Mouse (Mus musculus) limb, embryonic 14.5 days (tissue): ENCODE data around the gene Frem3. TPM values are rescaled to one million over a fixed set of nuclear protein-coding genes. Genes with fewer than 3 reads are reported as not detected.

Experiments
- ATAC-seq: fragments of 200-750 bp; cut with Nextera tagmentation; 2 replicates; pipeline ENCODE4 v1.8.0; 2017; ENCODE audit warnings: low read depth, moderate number of reproducible peaks, moderate TSS enrichment; ENCODE audit not compliant: low FRiP score
- DNase-seq: peaks from one replicate; pipeline ENCODE4 v3.0.0-alpha.2; 2015; ENCODE audit warnings: low spot score
- H3K27ac ChIP-seq: fragments of 300-500 bp; sonication (generic); replicated peaks from 2 replicates; pipeline ENCODE4 v1.5.1; 2014; ENCODE audit warnings: low read depth, mild to moderate bottlenecking, low read length, moderate library complexity, mixed read lengths
- H3K27me3 ChIP-seq: fragments of 300-500 bp; sonication (generic); 2 replicates; pipeline ENCODE4 v1.6.1; 2014; ENCODE audit warnings: low read length, mixed read lengths; ENCODE audit not compliant: control insufficient read depth, insufficient read depth
- H3K36me3 ChIP-seq: fragments of 300-500 bp; sonication (generic); 2 replicates; pipeline ENCODE4 v1.6.1; 2014; ENCODE audit warnings: mild to moderate bottlenecking, low read length, moderate library complexity, mixed read lengths; ENCODE audit not compliant: control insufficient read depth, insufficient read depth
- H3K4me1 ChIP-seq: fragments of 300-500 bp; sonication (generic); 2 replicates; pipeline ENCODE4 v1.6.1; 2014; ENCODE audit warnings: antibody characterized with exemption, low read length, mixed read lengths; ENCODE audit not compliant: control insufficient read depth, insufficient read depth
- H3K4me2 ChIP-seq: fragments of 300-500 bp; sonication (generic); replicated peaks from 2 replicates; pipeline ENCODE4 v1.6.1; 2014; ENCODE audit warnings: low read depth, mild to moderate bottlenecking, low read length, moderate library complexity; ENCODE audit not compliant: severe bottlenecking
- H3K4me3 ChIP-seq: fragments of 300-500 bp; sonication (generic); replicated peaks from 2 replicates; pipeline ENCODE4 v1.5.1; 2014; ENCODE audit warnings: low read length
- H3K9ac ChIP-seq: fragments of 300-500 bp; sonication (generic); 2 replicates; pipeline ENCODE4 v1.6.1; 2014; ENCODE audit warnings: mild to moderate bottlenecking, low read depth, low read length, moderate library complexity; ENCODE audit not compliant: severe bottlenecking
- H3K9me3 ChIP-seq: fragments of 300-500 bp; sonication (generic); 2 replicates; pipeline ENCODE4 v1.6.1; 2016; ENCODE audit warnings: low read length; ENCODE audit not compliant: control insufficient read depth
- POLR2A ChIP-seq: fragments of 200-500 bp; IDR thresholded peaks from 2 replicates; pipeline ENCODE4 v1.8.0; 2012; ENCODE audit warnings: inconsistent platforms, mild to moderate bottlenecking, moderate library complexity, borderline replicate concordance; ENCODE audit not compliant: insufficient read depth, insufficient read length; ENCODE audit errors: extremely low read depth
- WGBS: fragments of 180-500 bp; shearing (Covaris S2); extraction: QIAGEN DNeasy Blood & Tissue Kit; methylation state at CpG from one replicate; pipeline ENCODE4 v1.1.7; 2014; 5-methylcytosine and 5-hydroxymethylcytosine counted together
- polyA plus RNA-seq, 2 experiments: library from polyadenylated mRNA; depleted of rRNA in 1 of 2; stranded (reverse) in 1 of 2; unstranded in 1 of 2; fragments of >200 nt; fragmentation: Nextera tagmentation in 1 of 2; extraction: Ambion mirVana in 1 of 2; gene quantifications; 2 replicates each; pipeline versions ENCODE4 v1.2.1 to v1.2.3; 2012 to 2014

Gene Frem3
- polyA plus RNA-seq, 2 experiments, result 0.10 to 0.21 TPM

- H3K9me3 ChIP-seq, result no peaks in the 10 kb centered on the region
- H3K9ac ChIP-seq, result no peak overlapping the region
- H3K27ac ChIP-seq, result no peak overlapping the region
- H3K4me3 ChIP-seq, result no peak overlapping the region
- no peak for ATAC-seq
- H3K36me3 ChIP-seq, result no peaks in the 10 kb centered on the region
- TF ChIP-seq POLR2A, result no peak
- peaks cover 4% of the 10 kb centered on the region; the same call in 1 of the 2 replicates for H3K4me1 ChIP-seq
- no peak for DNase-seq
- H3K27me3 ChIP-seq, result peaks cover 17% of the 10 kb centered on the region; the same call in 1 of the 2 replicates
- H3K4me2 ChIP-seq, result no peak overlapping the region
- 92% methylated on average over 4 of the region's 4 CpGs for WGBS
These were observed 3.8 kb upstream of the Frem3 start for GRCm38 (mm10) chr8:80607082-80607481.

- ATAC-seq (no peak), DNase-seq (no peak)
- WGBS, result under 1% methylated on average over 12 of the region's 12 CpGs
- H3K4me2 ChIP-seq, result peak overlapping the region; percentile 44
- peak overlapping the region; percentile 30 for H3K4me3 ChIP-seq
- H3K27ac ChIP-seq, result no peak overlapping the region
- H3K9ac ChIP-seq, result no peak overlapping the region
- peaks cover 4% of the 10 kb centered on the region; the same call in 1 of the 2 replicates for H3K4me1 ChIP-seq
- no peak for TF ChIP-seq POLR2A
- no peaks in the 10 kb centered on the region for H3K9me3 ChIP-seq
- H3K36me3 ChIP-seq, result no peaks in the 10 kb centered on the region
- peaks cover 18% of the 10 kb centered on the region; the same call in 1 of the 2 replicates for H3K27me3 ChIP-seq
These were observed 516 bp downstream of the Frem3 start for GRCm38 (mm10) chr8:80611441-80611751.

- H3K4me1 ChIP-seq, result no peaks in the 10 kb centered on the region
- no peaks in the 10 kb centered on the region for H3K9me3 ChIP-seq
- ATAC-seq (no peak), DNase-seq (no peak)
- H3K4me2 ChIP-seq, result no peak overlapping the region
- H3K36me3 ChIP-seq, result no peaks in the 10 kb centered on the region
- no peak overlapping the region for H3K4me3 ChIP-seq
- 46% methylated on average over 3 of the region's 3 CpGs for WGBS
- H3K27me3 ChIP-seq, result no peaks in the 10 kb centered on the region
- no peak overlapping the region for H3K27ac ChIP-seq
- TF ChIP-seq POLR2A, result no peak
- no peak overlapping the region for H3K9ac ChIP-seq
These were observed 8.9 kb downstream of the Frem3 start for GRCm38 (mm10) chr8:80619787-80620186.

- Histone ChIP-seq H3K4me1 (no peaks in the 10 kb centered on the region), H3K4me3 (no peak overlapping the region), H3K9ac (no peak overlapping the region), H3K36me3 (no peaks in the 10 kb centered on the region), H3K27ac (no peak overlapping the region), H3K9me3 (no peaks in the 10 kb centered on the region), H3K4me2 (no peak overlapping the region), H3K27me3 (no peaks in the 10 kb centered on the region)
- no peak for TF ChIP-seq POLR2A
- 66% methylated on average over 6 of the region's 6 CpGs for WGBS
- ATAC-seq, result no peak
- no peak for DNase-seq
These were observed 36.5 kb downstream of the Frem3 start for GRCm38 (mm10) chr8:80647394-80647793.

GRCm38 (mm10) chr8:80657639-80658038 lies 46.8 kb downstream of the Frem3 start:
- no peaks in the 10 kb centered on the region for H3K4me1 ChIP-seq
- no peaks in the 10 kb centered on the region for H3K36me3 ChIP-seq

GRCm38 (mm10) chr8:80661055-80661454 lies 50.2 kb downstream of the Frem3 start:
- H3K27me3 ChIP-seq, result no peaks in the 10 kb centered on the region
- no peak for TF ChIP-seq POLR2A
- H3K27ac ChIP-seq, result no peak overlapping the region

More at GRCm38 (mm10) chr8:80657639-80658038, 46.8 kb downstream of the Frem3 start:
- no peak for ATAC-seq
- Histone ChIP-seq H3K4me3 (no peak overlapping the region), H3K27ac (no peak overlapping the region), H3K4me2 (no peak overlapping the region), H3K9me3 (no peaks in the 10 kb centered on the region), H3K27me3 (no peaks in the 10 kb centered on the region), H3K9ac (no peak overlapping the region)
- TF ChIP-seq POLR2A, result no peak
- WGBS, result 50% methylated on average over 4 of the region's 4 CpGs
- DNase-seq, result no peak

More at GRCm38 (mm10) chr8:80661055-80661454, 50.2 kb downstream of the Frem3 start:
- 68% methylated on average over 4 of the region's 4 CpGs for WGBS
- no peaks in the 10 kb centered on the region for H3K4me1 ChIP-seq
- ATAC-seq (no peak), DNase-seq (no peak)
- no peak overlapping the region for H3K9ac ChIP-seq
- H3K9me3 ChIP-seq, result no peaks in the 10 kb centered on the region
- H3K36me3 ChIP-seq, result no peaks in the 10 kb centered on the region
- no peak overlapping the region for H3K4me2 ChIP-seq
- H3K4me3 ChIP-seq, result no peak overlapping the region
